Mouse (Mus musculus): Measurements from ENCODE around the gene Rab11fip4. TPM values are rescaled to one million over a fixed set of nuclear protein-coding genes. Genes with fewer than 3 reads are reported as not detected.

Gene Rab11fip4
- polyA plus RNA-seq, 1 experiment from 2014 or later = 0.31 TPM

DNA sequence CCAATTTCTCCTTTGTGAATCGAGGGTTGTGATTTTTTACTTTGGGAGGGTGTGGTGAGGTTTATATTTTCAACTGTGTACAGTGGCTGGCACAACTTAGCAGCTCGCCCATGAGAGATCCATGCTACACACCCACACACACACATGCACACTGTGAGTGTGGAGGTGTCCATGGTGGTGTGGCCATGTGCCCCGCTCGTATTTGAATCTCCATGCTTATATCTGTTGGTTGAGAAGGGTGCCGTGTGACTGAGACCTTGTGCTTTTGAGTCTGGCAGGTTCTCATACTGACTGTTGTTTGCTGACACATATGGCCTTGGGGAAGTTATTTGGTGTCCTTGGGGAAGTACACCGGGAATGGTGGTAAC lies 123.7 kb downstream of the Rab11fip4 start:
- H3K4me2 ChIP-seq = no peak overlapping the region
- no peak overlapping the region for H3K9ac ChIP-seq
- ATAC-seq (ENCODE audit: extremely low read depth, insufficient number of reproducible peaks, low FRiP score, low TSS enrichment) = no peak
- no peak overlapping the region for H3K4me3 ChIP-seq
- no peaks in the 10 kb centered on the region for H3K9me3 ChIP-seq
- peaks cover 47% of the 10 kb centered on the region for H3K4me1 ChIP-seq
- peaks cover 41% of the 10 kb centered on the region for H3K27me3 ChIP-seq (replicated peaks)
- WGBS = 78% methylated on average over 6 of the region's 6 CpGs
- no peaks in the 10 kb centered on the region for H3K36me3 ChIP-seq
- no peak overlapping the region for H3K27ac ChIP-seq (replicated peaks)

DNA sequence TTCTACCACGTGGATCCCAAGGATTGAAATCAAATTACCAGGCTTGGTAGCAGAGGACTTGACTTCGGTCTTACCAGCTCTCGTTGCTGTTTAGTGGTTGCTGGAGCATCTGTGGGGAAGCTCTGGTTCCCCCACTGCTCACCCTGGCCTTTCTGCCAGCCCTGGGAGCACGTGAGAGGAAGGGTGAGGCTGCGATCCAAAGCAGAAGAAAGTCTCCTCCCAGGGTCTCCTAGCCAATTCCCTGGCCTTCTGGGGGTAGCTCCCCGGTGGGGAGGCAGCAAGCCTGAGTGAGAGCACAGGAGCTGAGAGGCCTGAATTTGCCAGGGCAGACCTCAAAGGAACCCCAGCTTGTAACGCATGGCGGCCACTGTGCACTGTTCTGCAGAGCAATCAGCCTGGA lies 124.3 kb downstream of the Rab11fip4 start:
- H3K4me2 ChIP-seq = no peak overlapping the region
- no peak overlapping the region for H3K9ac ChIP-seq
- no peak for ATAC-seq (ENCODE audit: extremely low read depth, insufficient number of reproducible peaks, low FRiP score, low TSS enrichment)
- H3K9me3 ChIP-seq = no peaks in the 10 kb centered on the region
- no peak overlapping the region for H3K27ac ChIP-seq (replicated peaks)
- peaks cover 52% of the 10 kb centered on the region for H3K4me1 ChIP-seq
- 79% methylated on average over 8 of the region's 8 CpGs for WGBS
- no peaks in the 10 kb centered on the region for H3K36me3 ChIP-seq
- peaks cover 35% of the 10 kb centered on the region for H3K27me3 ChIP-seq (replicated peaks)
- H3K4me3 ChIP-seq = no peak overlapping the region

DNA sequence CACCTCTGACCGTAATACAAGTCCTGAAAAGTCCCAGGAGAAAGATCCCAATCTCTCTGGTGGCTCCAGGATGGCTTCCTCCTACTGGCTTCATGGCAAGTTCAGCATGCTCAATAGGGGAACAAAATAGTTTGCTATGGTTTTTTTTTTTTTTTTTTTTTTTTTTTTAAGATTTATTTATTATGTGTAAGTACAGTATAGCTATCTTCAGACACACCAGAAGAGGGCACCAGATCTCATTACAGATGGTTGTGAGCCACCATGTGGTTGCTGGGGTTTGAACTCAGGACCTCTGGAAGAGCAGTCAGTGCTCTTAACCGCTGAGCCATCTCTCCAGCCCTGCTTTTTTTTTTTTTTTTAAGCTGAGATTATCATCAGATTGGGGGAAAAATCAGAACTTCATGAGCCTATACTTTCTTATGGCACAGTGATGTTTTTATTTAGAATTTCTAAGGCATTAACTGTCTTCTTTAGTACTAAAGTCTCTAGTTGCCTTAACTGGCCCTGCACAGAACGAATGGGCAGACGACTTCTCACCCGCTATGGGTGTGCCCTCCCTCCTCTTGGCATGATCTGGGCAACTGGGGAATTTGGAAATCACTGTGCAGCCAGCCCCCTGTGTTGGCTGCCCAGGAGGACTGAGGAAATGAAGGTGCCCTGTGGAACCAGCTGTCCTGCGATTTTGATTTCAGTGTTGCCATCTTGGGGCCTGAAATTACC lies 124.9 kb downstream of the Rab11fip4 start:
- no peak overlapping the region for H3K4me3 ChIP-seq
- H3K4me2 ChIP-seq = no peak overlapping the region
- 84% methylated on average over 6 of the region's 6 CpGs for WGBS
- H3K27me3 ChIP-seq (replicated peaks) = peaks cover 31% of the 10 kb centered on the region
- ATAC-seq (ENCODE audit: extremely low read depth, insufficient number of reproducible peaks, low FRiP score, low TSS enrichment) = no peak
- no peak overlapping the region for H3K9ac ChIP-seq
- peaks cover 52% of the 10 kb centered on the region for H3K4me1 ChIP-seq
- no peaks in the 10 kb centered on the region for H3K36me3 ChIP-seq
- no peaks in the 10 kb centered on the region for H3K9me3 ChIP-seq
- no peak overlapping the region for H3K27ac ChIP-seq (replicated peaks)

GRCm38 (mm10) chr11:79716453-79716749 lies 125.4 kb downstream of the Rab11fip4 start:
- Histone ChIP-seq H3K9ac (no peak overlapping the region), H3K27ac (replicated peaks) (no peak overlapping the region), H3K27me3 (replicated peaks) (peaks cover 29% of the 10 kb centered on the region), H3K4me3 (no peak overlapping the region), H3K36me3 (no peaks in the 10 kb centered on the region), H3K4me1 (peaks cover 51% of the 10 kb centered on the region), H3K4me2 (no peak overlapping the region), H3K9me3 (no peaks in the 10 kb centered on the region)
- no peak for ATAC-seq (ENCODE audit: extremely low read depth, insufficient number of reproducible peaks, low FRiP score, low TSS enrichment)
- WGBS = 49% methylated on average over 2 of the region's 2 CpGs

DNA sequence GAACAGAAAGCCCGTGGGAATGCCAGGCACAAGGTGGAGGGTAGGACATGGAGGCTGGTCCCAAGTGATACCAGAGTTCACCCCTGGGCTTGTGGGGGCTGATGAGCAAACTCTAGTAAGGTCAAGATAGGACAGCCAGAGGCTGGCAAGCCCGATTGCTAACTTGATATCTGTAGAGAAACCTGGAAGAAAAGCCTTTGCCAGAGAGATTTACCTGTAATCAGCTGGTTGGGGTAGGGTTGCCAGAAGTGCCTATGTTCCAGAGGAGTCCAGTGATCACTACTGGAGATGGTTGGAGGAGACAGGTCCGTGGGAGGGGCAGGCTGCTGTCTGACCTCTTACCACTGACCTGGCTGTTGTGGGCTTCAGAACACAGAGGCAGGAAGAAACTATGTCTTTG lies 126.3 kb downstream of the Rab11fip4 start:
- WGBS = 49% methylated on average over 3 of the region's 3 CpGs
- no peak overlapping the region for H3K4me2 ChIP-seq
- ATAC-seq (ENCODE audit: extremely low read depth, insufficient number of reproducible peaks, low FRiP score, low TSS enrichment) = no peak

GRCm38 (mm10) chr11:79717801-79718200 lies 126.8 kb downstream of the Rab11fip4 start:
- no peak overlapping the region for H3K4me3 ChIP-seq
- WGBS = 51% methylated on average over 7 of the region's 7 CpGs
- peaks cover 15% of the 10 kb centered on the region for H3K27me3 ChIP-seq (replicated peaks)
- H3K9ac ChIP-seq = no peak overlapping the region
- H3K9me3 ChIP-seq = no peaks in the 10 kb centered on the region
- peaks cover 40% of the 10 kb centered on the region for H3K4me1 ChIP-seq
- no peak overlapping the region for H3K4me2 ChIP-seq
- ATAC-seq (ENCODE audit: extremely low read depth, insufficient number of reproducible peaks, low FRiP score, low TSS enrichment) = no peak
- no peak overlapping the region for H3K27ac ChIP-seq (replicated peaks)
- no peaks in the 10 kb centered on the region for H3K36me3 ChIP-seq

More for the DNA sequence above, 126.3 kb downstream of the Rab11fip4 start:
- Histone ChIP-seq H3K36me3 (no peaks in the 10 kb centered on the region), H3K4me3 (no peak overlapping the region), H3K9ac (0 out of 2 replicates have a peak overlapping the region, but pooled peaks have one; percentile 13), H3K4me1 (peaks cover 42% of the 10 kb centered on the region), H3K27me3 (replicated peaks) (peaks cover 20% of the 10 kb centered on the region), H3K9me3 (no peaks in the 10 kb centered on the region), H3K27ac (replicated peaks) (no peak overlapping the region)

GRCm38 (mm10) chr11:79718202-79718601 lies 127.2 kb downstream of the Rab11fip4 start:
- ATAC-seq (ENCODE audit: extremely low read depth, insufficient number of reproducible peaks, low FRiP score, low TSS enrichment) = no peak
- Histone ChIP-seq H3K4me1 (peaks cover 36% of the 10 kb centered on the region), H3K4me2 (no peak overlapping the region), H3K9me3 (no peaks in the 10 kb centered on the region), H3K27me3 (replicated peaks) (peaks cover 11% of the 10 kb centered on the region), H3K4me3 (no peak overlapping the region), H3K27ac (replicated peaks) (no peak overlapping the region), H3K36me3 (no peaks in the 10 kb centered on the region), H3K9ac (no peak overlapping the region)
- 73% methylated on average over 6 of the region's 6 CpGs for WGBS

GRCm38 (mm10) chr11:79718829-79719346 lies 127.9 kb downstream of the Rab11fip4 start:
- Histone ChIP-seq H3K27ac (replicated peaks) (no peak overlapping the region), H3K4me2 (no peak overlapping the region), H3K27me3 (replicated peaks) (0 out of 2 replicates have a peak, but pooled peaks cover 4% of the 10 kb centered on the region), H3K4me1 (peaks cover 30% of the 10 kb centered on the region), H3K9me3 (no peaks in the 10 kb centered on the region), H3K36me3 (no peaks in the 10 kb centered on the region), H3K4me3 (no peak overlapping the region), H3K9ac (no peak overlapping the region)
- ATAC-seq (ENCODE audit: extremely low read depth, insufficient number of reproducible peaks, low FRiP score, low TSS enrichment) = no peak
- WGBS = 71% methylated on average over 8 of the region's 8 CpGs

DNA sequence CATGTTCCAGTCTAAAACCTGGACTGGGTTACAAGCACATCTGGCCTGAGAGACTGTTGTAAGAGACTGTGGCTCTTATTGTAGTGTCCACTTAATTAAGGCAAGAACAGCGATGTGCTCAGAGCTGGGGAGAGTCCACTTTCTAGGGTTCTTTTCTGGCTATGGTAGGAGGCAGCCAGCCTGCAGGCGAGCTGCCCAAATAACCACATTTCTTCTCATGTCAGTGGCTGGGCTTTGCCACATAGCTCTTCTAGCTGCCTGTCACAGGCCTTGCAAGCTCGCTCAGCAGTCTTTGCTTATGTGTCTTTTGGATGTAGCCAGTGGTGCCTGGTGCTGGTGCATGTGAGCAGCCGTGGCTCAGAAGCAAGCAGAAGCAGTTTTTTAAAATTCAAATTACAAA lies 129.7 kb downstream of the Rab11fip4 start:
- 71% methylated on average over 4 of the region's 4 CpGs for WGBS
- Histone ChIP-seq H3K27ac (replicated peaks) (no peak overlapping the region), H3K4me1 (peaks cover 30% of the 10 kb centered on the region), H3K4me2 (no peak overlapping the region), H3K9me3 (no peaks in the 10 kb centered on the region), H3K9ac (no peak overlapping the region), H3K36me3 (no peaks in the 10 kb centered on the region), H3K4me3 (no peak overlapping the region), H3K27me3 (replicated peaks) (no peaks in the 10 kb centered on the region)
- ATAC-seq (ENCODE audit: extremely low read depth, insufficient number of reproducible peaks, low FRiP score, low TSS enrichment) = no peak

DNA sequence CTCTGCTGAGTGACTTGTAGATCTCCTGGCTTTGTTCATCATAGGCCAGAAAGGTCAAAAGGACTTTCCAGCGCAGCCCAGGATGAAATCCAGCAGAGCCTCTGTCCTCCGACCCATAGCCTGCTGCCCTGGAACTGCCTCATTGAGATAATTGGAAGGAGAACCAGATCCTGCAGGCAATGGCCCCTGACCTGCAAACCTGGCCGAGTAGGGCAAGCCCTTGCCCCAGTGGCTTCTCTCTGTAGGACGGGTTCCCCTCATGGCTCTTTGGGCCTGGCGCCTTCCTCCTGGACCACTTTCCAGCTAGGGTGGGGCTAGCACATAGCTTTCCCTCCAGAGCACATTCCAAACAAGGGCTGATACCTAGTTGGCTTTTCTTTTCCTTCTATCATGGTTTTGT lies 131.8 kb downstream of the Rab11fip4 start:
- H3K9me3 ChIP-seq = no peaks in the 10 kb centered on the region
- peaks cover 18% of the 10 kb centered on the region for H3K4me1 ChIP-seq

DNA sequence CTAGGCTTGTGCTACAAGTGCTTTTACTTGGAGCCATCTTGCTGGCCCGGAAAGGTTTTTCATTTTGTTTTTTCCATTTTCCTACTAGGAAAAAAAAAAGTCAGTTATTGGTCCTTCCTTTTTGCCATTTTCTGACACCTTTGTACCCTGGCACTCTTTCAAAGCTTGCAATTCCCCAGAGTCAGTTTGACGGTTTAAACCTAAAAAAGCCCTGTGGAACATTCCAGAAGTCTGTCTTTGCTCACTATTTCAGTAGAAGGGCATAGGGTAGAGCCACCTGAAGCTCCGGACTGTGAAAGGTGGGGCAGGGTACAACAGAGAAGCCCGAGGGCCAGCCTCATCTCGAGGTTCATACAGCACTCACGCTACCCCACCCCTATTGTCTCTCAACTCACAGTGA lies 134.0 kb downstream of the Rab11fip4 start:
- H3K4me1 ChIP-seq = peaks cover 16% of the 10 kb centered on the region
- no peaks in the 10 kb centered on the region for H3K9me3 ChIP-seq
- no peak for ATAC-seq (ENCODE audit: extremely low read depth, insufficient number of reproducible peaks, low FRiP score, low TSS enrichment)
- H3K4me2 ChIP-seq = no peak overlapping the region
- 86% methylated on average over 6 of the region's 6 CpGs for WGBS
- H3K27me3 ChIP-seq (replicated peaks) = no peaks in the 10 kb centered on the region
- no peak overlapping the region for H3K9ac ChIP-seq
- H3K4me3 ChIP-seq = no peak overlapping the region
- no peaks in the 10 kb centered on the region for H3K36me3 ChIP-seq
- H3K27ac ChIP-seq (replicated peaks) = no peak overlapping the region

More for the DNA sequence above, 131.8 kb downstream of the Rab11fip4 start:
- Histone ChIP-seq H3K36me3 (no peaks in the 10 kb centered on the region), H3K4me2 (no peak overlapping the region), H3K9ac (no peak overlapping the region), H3K27me3 (replicated peaks) (no peaks in the 10 kb centered on the region), H3K4me3 (no peak overlapping the region), H3K27ac (replicated peaks) (no peak overlapping the region)
- WGBS = 83% methylated on average over 5 of the region's 5 CpGs
- ATAC-seq (ENCODE audit: extremely low read depth, insufficient number of reproducible peaks, low FRiP score, low TSS enrichment) = no peak
